Mouse (Mus musculus) heart, embryonic 14.5 days (tissue): ENCODE measurements around the gene Phf7. TPM values are rescaled to one million over a fixed set of nuclear protein-coding genes. Genes with fewer than 3 reads are reported as not detected.

Experiments
- ATAC-seq: fragments of 200-750 bp; cut with Nextera tagmentation; 2 replicates; pipeline ENCODE4 v1.8.0; 2017; ENCODE audit warnings: low read depth, moderate TSS enrichment; ENCODE audit not compliant: insufficient number of reproducible peaks, insufficient read depth, low FRiP score
- H3K27ac ChIP-seq, 2 experiments: fragments of 200-500 bp in 1 of 2; fragments of 300-500 bp in 1 of 2; sonication (generic) in 1 of 2; replicated peaks in 1 of 2; 2 replicates each; pipeline ENCODE4 v1.5.1; 2012 to 2014; ENCODE audit warnings: low read depth in 2 of 2, low read length in 2 of 2, control low read depth in 1 of 2, mild to moderate bottlenecking in 1 of 2, mixed read lengths in 1 of 2; ENCODE audit not compliant: control insufficient read depth in 1 of 2, insufficient read depth in 1 of 2
- H3K27me3 ChIP-seq: fragments of 300-500 bp; sonication (generic); 2 replicates; pipeline ENCODE4 v1.6.1; 2014; ENCODE audit warnings: mild to moderate bottlenecking, low read length, control low read depth; ENCODE audit not compliant: control insufficient read depth, insufficient read depth
- H3K36me3 ChIP-seq: fragments of 300-500 bp; sonication (generic); 2 replicates; pipeline ENCODE4 v1.6.1; 2014; ENCODE audit warnings: mild to moderate bottlenecking, control low read depth, low read length, mixed read lengths; ENCODE audit not compliant: control insufficient read depth, insufficient read depth
- H3K4me1 ChIP-seq, 2 experiments: fragments of 200-500 bp in 1 of 2; fragments of 300-500 bp in 1 of 2; sonication (generic) in 1 of 2; 2 replicates each; pipeline ENCODE4 v1.6.1; 2012 to 2014; ENCODE audit warnings: low read length in 2 of 2, control low read depth in 1 of 2, mixed read lengths in 1 of 2; ENCODE audit not compliant: control insufficient read depth in 2 of 2, insufficient read depth in 2 of 2
- H3K4me2 ChIP-seq: fragments of 300-500 bp; sonication (generic); 2 replicates; pipeline ENCODE4 v1.6.1; 2014; ENCODE audit warnings: mild to moderate bottlenecking, low read length
- H3K4me3 ChIP-seq, 2 experiments: fragments of 200-500 bp in 1 of 2; fragments of 300-500 bp in 1 of 2; sonication (generic) in 1 of 2; 2 replicates each; pipeline ENCODE4 v1.5.1; 2012 to 2014; ENCODE audit warnings: low read length in 2 of 2, mild to moderate bottlenecking in 2 of 2, control low read depth in 1 of 2, low read depth in 1 of 2, moderate library complexity in 1 of 2; ENCODE audit not compliant: control insufficient read depth in 1 of 2, insufficient read depth in 1 of 2
- H3K9ac ChIP-seq: fragments of 300-500 bp; sonication (generic); 2 replicates; pipeline ENCODE4 v1.6.1; 2014; ENCODE audit warnings: mild to moderate bottlenecking, low read length
- H3K9me3 ChIP-seq: fragments of 300-500 bp; sonication (generic); 2 replicates; pipeline ENCODE4 v1.6.1; 2016; ENCODE audit warnings: low read length, control low read depth; ENCODE audit not compliant: control insufficient read depth
- WGBS: fragments of 180-500 bp; shearing (Covaris S2); extraction: QIAGEN DNeasy Blood & Tissue Kit; methylation state at CpG from one replicate; pipeline ENCODE4 v1.1.7; 2014; 5-methylcytosine and 5-hydroxymethylcytosine counted together
- polyA plus RNA-seq: library from polyadenylated mRNA; unstranded; fragments of >200 nt; fragmentation: Nextera tagmentation; extraction: Ambion mirVana; gene quantifications from 2 replicates; pipeline ENCODE4 v1.2.1, GENCODE M21; 2014

The Phf7 gene
- polyA plus RNA-seq = 9.4 and 9.6 TPM in 2 replicates

- H3K27me3 ChIP-seq = no peaks in the 10 kb centered on the region
- peak within 1 kb of the TSS; percentile 94 to 95 for H3K27ac ChIP-seq
- H3K9ac ChIP-seq = peak within 1 kb of the TSS; percentile 99
- H3K36me3 ChIP-seq = peaks cover 34% of the 10 kb centered on the region
- no peaks in the 10 kb centered on the region for H3K9me3 ChIP-seq
- peak; percentile 91 for ATAC-seq
- H3K4me1 ChIP-seq = peaks cover 6 to 22% of the 10 kb centered on the region in 2 experiments
- peak within 1 kb of the TSS; percentile 65 to 98 for H3K4me3 ChIP-seq
- H3K4me2 ChIP-seq = peak within 1 kb of the TSS; percentile 94
- WGBS = under 1% methylated on average over 74 of the region's 75 CpGs
Measured at GRCm38 (mm10) chr14:31251084-31251604, at the start of gene Phf7, which contains the start of gene Bap1. TSS of gene Phf7 (minus strand) at chr14:31251317. TSS of gene Bap1 (plus strand) at chr14:31251450.

- no peak for ATAC-seq
- H3K9ac ChIP-seq = no peak overlapping the region
- 75% methylated on average over 8 of the region's 8 CpGs for WGBS
Measured at GRCm38 (mm10) chr14:31285728-31286127, 34.6 kb upstream of the Phf7 start.

GRCm38 (mm10) chr14:31272164-31272563 lies 21.0 kb upstream of the Phf7 start:
- no peak for ATAC-seq
- peaks cover 0 to 4% of the 10 kb centered on the region in 2 experiments; a peak in 2 of 4 replicates for H3K4me1 ChIP-seq
- H3K27ac ChIP-seq = no peak overlapping the region
- WGBS = 15% methylated on average over 7 of the region's 7 CpGs
- H3K9me3 ChIP-seq = no peaks in the 10 kb centered on the region
- no peak overlapping the region for H3K4me2 ChIP-seq
- no peak overlapping the region for H3K4me3 ChIP-seq
- H3K9ac ChIP-seq = no peak overlapping the region
- peaks cover 6% of the 10 kb centered on the region; the same call in 1 of the 2 replicates for H3K27me3 ChIP-seq
- no peaks in the 10 kb centered on the region for H3K36me3 ChIP-seq

More at GRCm38 (mm10) chr14:31285728-31286127, 34.6 kb upstream of the Phf7 start:
- Histone ChIP-seq H3K4me1 (no peaks in the 10 kb centered on the region), H3K9me3 (no peaks in the 10 kb centered on the region), H3K36me3 (no peaks in the 10 kb centered on the region), H3K27ac (no peak overlapping the region), H3K4me3 (no peak overlapping the region), H3K27me3 (peaks cover 6% of the 10 kb centered on the region; the same call in 1 of the 2 replicates), H3K4me2 (no peak overlapping the region)

GRCm38 (mm10) chr14:31271121-31271520 lies 20.0 kb upstream of the Phf7 start:
- Histone ChIP-seq H3K27me3 (peaks cover 6% of the 10 kb centered on the region; the same call in 1 of the 2 replicates), H3K4me3 (no peak overlapping the region), H3K9ac (no peak overlapping the region), H3K9me3 (no peaks in the 10 kb centered on the region), H3K4me2 (no peak overlapping the region), H3K4me1 (peaks cover 0 to 4% of the 10 kb centered on the region in 2 experiments; a peak in 2 of 4 replicates), H3K36me3 (no peaks in the 10 kb centered on the region), H3K27ac (no peak overlapping the region)
- WGBS = 81% methylated on average over 6 of the region's 6 CpGs
- no peak for ATAC-seq

GRCm38 (mm10) chr14:31269456-31270100 lies 18.5 kb upstream of the Phf7 start:
- H3K4me2 ChIP-seq = peak overlapping the region; percentile 62
- 12% methylated on average over 28 of the region's 28 CpGs for WGBS
- H3K36me3 ChIP-seq = no peaks in the 10 kb centered on the region
- ATAC-seq = peak; percentile 32; the same call in 1 of the 2 replicates
- H3K4me1 ChIP-seq = peaks cover 0 to 4% of the 10 kb centered on the region in 2 experiments; a peak in 2 of 4 replicates
- peak overlapping the region; percentile 54; the same call in 1 of the 2 replicates for H3K9ac ChIP-seq
- H3K9me3 ChIP-seq = no peaks in the 10 kb centered on the region
- H3K27me3 ChIP-seq = peaks cover 6% of the 10 kb centered on the region; the same call in 1 of the 2 replicates
- no peak overlapping the region for H3K27ac ChIP-seq
- H3K4me3 ChIP-seq = peak overlapping the region; percentile 2 to 28; a peak in 3 of 4 replicates

GRCm38 (mm10) chr14:31268301-31269001 lies 17.3 kb upstream of the Phf7 start:
- no peak for ATAC-seq
- no peak overlapping the region for H3K4me2 ChIP-seq
- H3K4me1 ChIP-seq = peaks cover 0 to 4% of the 10 kb centered on the region in 2 experiments; a peak in 2 of 4 replicates

GRCm38 (mm10) chr14:31267649-31268048 lies 16.5 kb upstream of the Phf7 start:
- no peaks in the 10 kb centered on the region for H3K9me3 ChIP-seq
- 87% methylated on average over 11 of the region's 11 CpGs for WGBS
- peaks cover 0 to 4% of the 10 kb centered on the region in 2 experiments; a peak in 2 of 4 replicates for H3K4me1 ChIP-seq

More at GRCm38 (mm10) chr14:31268301-31269001, 17.3 kb upstream of the Phf7 start:
- H3K27ac ChIP-seq = no peak overlapping the region
- no peak overlapping the region for H3K9ac ChIP-seq
- H3K27me3 ChIP-seq = peaks cover 6% of the 10 kb centered on the region; the same call in 1 of the 2 replicates
- no peaks in the 10 kb centered on the region for H3K9me3 ChIP-seq
- 75% methylated on average over 9 of the region's 9 CpGs for WGBS
- H3K36me3 ChIP-seq = no peaks in the 10 kb centered on the region
- no peak overlapping the region for H3K4me3 ChIP-seq

More at GRCm38 (mm10) chr14:31267649-31268048, 16.5 kb upstream of the Phf7 start:
- H3K27me3 ChIP-seq = peaks cover 6% of the 10 kb centered on the region; the same call in 1 of the 2 replicates
- no peak overlapping the region for H3K9ac ChIP-seq
- no peak overlapping the region for H3K4me3 ChIP-seq
- no peak overlapping the region for H3K27ac ChIP-seq
- H3K4me2 ChIP-seq = no peak overlapping the region
- no peaks in the 10 kb centered on the region for H3K36me3 ChIP-seq
- no peak for ATAC-seq
